Mouse (Mus musculus) heart, postnatal 10 days (tissue): ENCODE measurements at regions not wholly inside any gene's neighbourhood (a gene's known extent, or its start where the extent isn't known, plus 50 kb on each side); places are given as distances from the start of the nearest gene placed in this dataset.
"Not testable (repeated sequence)": the region's sequence is repeated elsewhere in the genome, so short reads cannot be mapped to it uniquely, and the experiment has no call there.

Experiments used
- DNase-seq, 2 experiments: peaks; one replicate each; pipeline ENCODE4 v3.0.0; 2021
- intact Hi-C: fragments of 180-260 bp; cut with DNase I; formaldehyde crosslinking; loops from one replicate; pipeline ENCODE4 v1.15.1; 2025

DNA sequence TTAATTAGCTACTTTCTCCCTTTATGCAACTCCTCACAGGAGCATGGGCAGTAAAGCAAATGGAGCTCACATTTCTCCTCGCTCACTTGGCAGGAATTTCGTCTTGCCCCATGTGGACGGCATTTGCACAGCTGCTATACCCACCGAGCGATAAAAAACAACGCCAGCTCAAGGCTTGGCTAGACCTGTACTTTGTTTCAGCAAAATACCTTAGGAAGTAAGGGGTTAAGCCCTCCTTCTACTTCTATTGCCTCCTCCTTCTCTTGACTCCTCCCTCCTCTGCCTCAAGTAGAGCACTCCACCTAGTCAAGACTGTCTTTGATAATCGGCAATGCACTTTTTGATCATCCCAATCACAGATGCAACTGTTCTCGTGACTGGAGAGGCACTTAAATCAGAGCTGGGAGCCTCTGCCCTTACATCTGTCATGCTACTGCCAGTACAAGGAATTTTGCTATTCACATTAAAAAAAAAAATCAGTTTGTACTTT is 168.4 kb downstream of the Enc1 start:
- no peak for DNase-seq
- intact Hi-C loops, result no loop called here

DNA sequence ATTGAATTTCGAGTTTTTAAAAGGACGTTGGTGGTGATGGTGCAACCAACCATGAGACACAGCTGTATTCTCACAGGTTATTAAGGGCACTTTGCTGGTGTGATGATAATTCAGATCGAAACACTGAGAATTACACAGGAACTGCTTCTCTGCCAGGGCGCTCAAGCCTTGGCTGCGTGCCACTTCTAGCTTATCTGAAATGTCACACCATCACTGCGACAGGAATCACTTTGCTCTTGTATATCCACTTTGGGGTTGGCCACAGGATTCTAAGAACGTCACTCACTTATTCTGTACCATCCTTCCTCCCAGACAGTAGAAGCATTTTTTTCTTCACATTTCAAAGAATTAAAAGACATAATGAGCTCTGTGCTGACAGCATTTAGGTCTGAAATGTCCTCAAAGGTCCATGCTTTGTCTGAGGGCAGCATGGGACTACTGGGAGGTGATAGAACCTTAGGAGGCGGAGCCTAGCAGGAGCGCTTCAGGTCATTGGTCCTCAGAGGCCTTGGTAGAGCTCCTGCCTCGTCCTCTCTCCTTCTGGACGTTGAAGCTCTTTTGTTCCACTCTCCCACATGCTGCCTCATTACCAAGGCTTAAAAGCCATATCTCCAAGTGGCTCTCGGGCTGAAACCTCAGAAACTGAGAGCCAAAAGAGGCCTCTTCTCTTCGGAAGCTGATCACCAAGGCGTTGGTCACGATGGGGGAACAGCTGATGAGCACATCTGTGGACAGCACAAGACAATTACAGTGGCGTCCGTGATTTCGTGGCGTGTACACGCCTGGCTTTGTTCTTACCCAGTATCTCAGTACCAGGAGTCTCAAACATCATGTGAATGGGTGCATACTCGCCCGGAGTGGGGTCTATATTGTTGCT is 167.7 kb downstream of the Enc1 start:
- intact Hi-C loops, result no loop called here
- peak; percentile 26 to 27 for DNase-seq

DNA sequence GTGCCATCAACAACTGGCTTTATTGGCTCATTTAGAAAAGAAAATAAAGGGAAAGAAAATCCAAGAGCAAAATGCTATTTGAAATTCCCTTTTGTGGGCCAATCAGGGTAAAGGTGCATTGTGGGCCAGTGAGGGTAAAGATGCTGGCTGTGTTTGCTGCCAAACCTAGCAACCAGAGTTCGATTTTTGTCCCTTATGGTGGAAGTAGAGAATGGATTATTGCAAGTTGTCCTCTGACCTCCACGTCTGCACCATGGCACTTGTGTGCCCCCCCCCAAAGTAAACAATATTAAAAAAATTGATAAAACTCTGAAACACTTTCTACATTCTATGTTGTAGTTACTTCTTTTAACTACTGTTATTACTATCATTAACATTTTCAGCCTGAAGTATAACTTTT is 166.9 kb downstream of the Enc1 start:
- DNase-seq, result no peak
- intact Hi-C loops, result no loop called here

DNA sequence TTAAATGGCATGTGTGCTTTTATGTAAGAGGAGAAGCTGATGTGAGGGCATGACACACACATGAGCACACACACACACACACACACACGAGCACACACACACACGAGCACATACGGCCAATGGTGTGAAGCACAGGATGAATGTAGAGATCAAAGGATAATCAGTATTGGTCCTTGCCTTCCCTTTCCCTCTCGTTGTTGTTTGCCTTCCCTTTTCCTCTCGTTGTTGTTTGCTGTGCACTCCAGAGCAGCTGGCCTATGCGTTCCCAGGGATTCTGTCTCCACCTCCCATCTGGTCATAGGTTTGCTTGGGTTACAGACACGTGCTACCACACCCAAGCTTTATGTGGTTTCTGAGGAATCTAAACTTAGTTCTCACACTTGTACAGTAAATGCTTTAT is 165.8 kb downstream of the Enc1 start:
- DNase-seq, result no peak
- intact Hi-C loops, result no loop called here

DNA sequence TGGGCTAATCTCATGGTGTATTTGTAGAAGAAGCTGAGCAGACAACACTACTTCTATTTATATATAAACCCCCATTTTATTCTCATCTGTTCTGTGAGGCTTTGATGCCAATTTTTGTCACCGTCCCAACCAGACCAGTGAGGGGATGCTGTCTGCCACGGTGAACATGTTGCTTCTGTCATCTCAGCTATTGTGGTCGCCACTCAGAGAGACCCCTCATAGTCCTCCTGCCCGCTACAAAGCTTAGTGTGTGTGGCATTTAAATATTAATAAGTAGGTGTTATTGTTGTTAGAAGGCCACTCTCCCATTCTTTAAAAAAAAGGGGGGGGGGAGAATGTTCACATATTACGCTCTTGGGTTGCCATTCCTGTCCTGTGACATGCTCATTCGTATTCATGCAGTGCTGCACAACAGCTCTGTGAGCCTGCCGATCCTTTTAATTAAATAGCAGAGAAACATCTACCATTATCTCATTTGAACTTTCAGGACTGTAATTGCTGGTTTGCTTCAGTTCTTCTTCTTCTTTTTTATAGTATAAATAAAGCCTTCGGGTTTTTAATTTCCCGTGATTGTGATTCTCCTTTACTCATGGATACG is 161.4 kb downstream of the Enc1 start:
- no peak for DNase-seq

DNA sequence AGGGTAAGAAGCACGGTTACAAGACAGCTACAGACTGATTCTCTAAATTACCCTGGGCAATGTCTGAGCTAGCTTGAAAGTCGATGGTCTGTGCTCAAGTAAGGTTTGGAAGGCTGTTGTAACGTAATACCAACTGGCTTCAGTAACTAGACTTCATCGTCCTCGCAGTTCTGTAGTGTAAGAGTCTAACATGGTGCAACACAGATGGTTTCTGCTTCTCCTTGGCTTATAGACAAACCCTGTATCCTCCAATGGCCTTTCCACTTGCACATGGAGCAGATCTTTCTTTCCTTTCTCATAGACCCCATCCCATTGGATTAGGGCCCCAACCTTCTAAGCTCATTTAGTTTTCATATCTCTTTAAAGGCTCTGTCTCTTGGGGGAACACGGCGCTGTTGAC is 160.7 kb downstream of the Enc1 start:
- no peak for DNase-seq
- intact Hi-C loops, result no loop called here

More for the DNA sequence above, 161.4 kb downstream of the Enc1 start:
- intact Hi-C loops, result no loop called here

DNA sequence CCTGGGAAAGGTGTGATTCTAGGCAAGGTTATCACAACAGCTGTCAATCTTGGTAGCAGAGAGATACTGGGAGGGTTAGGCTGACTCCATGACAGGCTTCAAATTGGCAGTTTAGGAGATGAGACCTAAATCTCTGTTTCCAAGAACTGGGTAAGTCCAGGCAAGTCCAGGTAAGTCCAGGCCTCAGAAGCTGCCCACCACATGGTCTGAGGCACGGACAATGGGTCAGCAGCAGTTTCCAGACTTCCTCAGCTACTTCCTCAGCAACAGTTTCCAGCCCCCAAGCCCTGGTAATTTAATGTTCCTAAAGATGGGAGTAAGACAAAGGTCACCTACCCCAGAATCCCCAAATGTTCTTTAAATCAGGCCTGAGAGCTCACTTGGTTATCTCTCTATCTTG is 157.1 kb downstream of the Enc1 start:
- DNase-seq, result no peak
- intact Hi-C loops, result no loop called here

DNA sequence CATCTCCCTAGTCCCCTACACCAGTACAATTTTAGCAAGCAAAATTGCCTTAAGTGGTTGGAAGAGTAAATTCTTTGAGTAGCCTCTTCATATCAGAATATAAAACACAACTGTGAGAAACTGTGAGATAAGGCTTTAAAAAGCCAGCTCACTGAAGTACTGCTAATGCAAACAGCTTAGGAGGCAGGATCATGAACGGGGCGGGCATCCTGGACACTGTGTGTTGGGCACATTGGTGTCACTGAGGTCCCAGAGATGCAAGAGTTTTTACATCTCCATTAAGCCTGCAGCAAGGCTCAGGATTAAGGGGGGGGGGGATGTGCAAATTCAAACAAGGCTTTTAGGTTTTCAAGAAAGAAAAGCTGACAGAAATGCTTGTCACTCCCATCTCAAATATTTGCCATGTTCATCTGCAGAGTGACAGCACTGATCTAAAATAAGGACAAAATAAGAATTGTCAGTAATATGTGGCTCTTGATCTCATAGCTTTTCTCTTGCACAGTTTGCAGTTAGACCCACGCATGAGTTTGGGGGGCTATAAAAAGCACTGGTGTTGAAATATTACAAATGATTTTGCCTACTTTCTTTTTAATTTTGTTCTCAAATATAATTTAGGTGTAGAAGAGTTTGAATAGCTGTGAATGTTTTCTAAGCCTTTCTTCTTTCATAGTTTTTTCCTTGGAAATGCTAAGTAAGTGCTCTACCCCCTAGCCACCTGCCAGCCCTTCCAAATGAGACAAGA is 156.2 kb downstream of the Enc1 start:
- intact Hi-C loops, result no loop called here

DNA sequence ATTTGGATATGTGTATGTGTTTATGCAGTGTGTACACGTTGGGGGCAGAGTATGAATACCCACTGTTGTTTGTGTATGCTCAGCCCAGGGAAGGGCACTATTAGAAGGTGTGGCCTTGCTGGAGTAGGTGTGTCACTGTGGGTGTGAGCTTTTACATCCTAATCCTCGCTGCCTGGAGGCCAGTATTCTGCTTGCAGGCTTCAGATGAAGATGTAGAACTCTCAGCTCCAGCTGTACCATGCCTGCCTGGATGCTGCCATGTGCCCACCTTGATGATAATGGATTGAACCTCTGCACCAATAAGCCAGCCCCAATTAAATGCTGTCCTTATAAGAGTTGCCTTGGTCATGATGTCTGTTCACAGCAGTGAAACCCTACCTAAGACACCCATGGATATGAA is 155.4 kb downstream of the Enc1 start:
- intact Hi-C loops, DNase-seq: not testable (repeated sequence)

More for the DNA sequence above, 156.2 kb downstream of the Enc1 start:
- no peak for DNase-seq

DNA sequence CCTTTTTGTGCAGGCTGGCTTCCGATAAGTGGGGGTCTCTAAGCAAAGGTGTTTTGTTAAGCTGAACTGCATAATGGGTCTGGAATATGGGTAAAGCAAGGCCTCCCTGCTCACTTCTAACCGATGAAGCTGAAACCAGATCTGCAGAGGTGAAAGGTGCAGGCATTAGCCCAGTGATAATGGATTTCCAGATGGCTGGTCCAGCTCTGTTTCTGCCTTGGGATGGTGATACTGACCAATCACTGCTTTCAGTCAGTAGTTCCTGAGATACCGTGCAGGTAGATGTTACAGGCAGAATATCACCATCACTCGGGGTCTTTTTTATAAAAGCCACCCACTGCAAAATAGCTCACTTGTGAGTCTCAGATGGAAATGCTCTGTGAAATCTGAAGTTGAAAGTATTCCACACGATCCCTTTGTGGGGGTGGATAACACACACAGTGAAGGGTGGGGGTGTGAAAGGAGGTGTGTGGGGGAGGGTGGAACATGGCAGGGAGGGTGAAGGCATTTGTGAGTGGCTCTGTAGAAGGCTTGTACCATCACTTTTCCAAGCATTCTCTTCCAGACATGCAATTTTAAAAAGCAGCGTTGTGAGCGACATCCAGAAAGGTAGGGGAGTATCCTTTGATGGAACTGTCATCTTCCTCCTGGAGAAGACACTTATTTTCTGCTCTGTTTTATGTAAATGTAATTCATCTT is 154.0 kb downstream of the Enc1 start:
- intact Hi-C loops, result loop anchor here (5.0 kb wide), 1 partner anchor 153 kb away; the partner anchor contains the start of gene Enc1
- DNase-seq, result no peak

DNA sequence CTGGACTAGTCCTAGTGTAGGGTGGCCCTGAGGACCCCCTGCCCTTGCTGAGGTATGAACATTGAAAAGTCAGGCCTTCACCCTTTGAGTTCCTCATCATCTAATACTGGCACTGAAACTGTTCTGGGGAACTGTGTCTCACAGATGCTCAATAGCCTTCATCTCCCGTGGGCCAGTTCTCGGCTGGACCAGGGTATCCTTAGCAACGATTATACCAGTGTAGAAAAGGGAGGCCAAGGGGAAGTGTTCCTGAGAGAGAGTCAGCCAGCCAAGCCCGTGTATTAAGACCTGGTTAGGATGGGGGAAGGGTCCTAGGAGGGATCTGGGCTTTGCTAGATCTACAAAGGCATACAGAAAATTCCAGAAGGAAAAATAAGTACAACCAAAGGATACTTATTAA is 153.2 kb downstream of the Enc1 start:
- intact Hi-C loops, result loop anchor here (5.0 kb wide), 1 partner anchor 152 kb away; the partner anchor contains the start of gene Enc1
- no peak for DNase-seq

DNA sequence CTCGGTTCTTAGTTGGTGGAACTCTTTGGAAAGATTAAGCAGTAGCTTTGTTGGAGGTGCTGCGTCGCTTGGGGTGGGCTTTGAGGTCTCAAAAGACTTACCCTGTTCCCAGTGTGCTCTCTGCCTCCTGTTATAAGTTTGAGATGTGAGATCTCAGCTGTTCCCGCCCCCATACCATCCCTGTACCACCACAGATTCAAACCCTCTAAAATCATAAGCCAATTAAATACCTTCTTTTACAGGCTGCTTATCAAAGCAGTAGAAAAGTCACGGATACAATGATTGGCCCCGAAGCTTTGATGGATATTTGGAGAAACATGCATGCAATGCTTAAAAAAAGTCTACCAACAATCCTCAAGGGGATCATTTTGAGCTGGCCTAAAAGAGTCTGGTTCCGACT is 152.6 kb downstream of the Enc1 start:
- intact Hi-C loops, result loop anchor here (5.0 kb wide), 1 partner anchor 151 kb away; the partner anchor contains the start of gene Enc1
- no peak for DNase-seq

DNA sequence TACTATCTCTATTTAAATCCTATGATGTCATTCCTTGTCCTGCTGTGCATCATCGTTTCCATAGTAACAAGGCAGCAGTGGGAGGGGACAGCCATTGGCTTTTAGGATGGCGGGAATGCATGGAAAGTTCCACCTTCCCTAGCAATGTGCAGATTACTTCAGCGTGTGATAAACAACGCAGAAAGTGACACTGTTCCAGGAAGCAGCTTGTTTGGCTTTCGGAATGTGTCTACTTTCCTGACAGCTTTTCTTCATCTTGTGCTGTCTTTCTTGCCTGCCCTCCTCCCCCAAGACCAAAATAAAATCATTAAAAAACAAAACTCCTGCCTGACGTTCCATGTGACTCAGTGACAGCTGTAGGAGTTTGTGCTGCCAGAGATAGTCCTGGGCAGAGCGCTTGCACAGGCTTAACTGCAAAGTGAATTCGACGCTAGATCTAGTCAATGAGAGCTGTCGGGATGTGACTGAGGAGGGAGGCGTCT is 149.6 kb downstream of the Enc1 start:
- peak; percentile 65 to 74 for DNase-seq
- intact Hi-C loops, result loop anchor here (5.0 kb wide), 1 partner anchor 148 kb away; the partner anchor contains the start of gene Enc1

DNA sequence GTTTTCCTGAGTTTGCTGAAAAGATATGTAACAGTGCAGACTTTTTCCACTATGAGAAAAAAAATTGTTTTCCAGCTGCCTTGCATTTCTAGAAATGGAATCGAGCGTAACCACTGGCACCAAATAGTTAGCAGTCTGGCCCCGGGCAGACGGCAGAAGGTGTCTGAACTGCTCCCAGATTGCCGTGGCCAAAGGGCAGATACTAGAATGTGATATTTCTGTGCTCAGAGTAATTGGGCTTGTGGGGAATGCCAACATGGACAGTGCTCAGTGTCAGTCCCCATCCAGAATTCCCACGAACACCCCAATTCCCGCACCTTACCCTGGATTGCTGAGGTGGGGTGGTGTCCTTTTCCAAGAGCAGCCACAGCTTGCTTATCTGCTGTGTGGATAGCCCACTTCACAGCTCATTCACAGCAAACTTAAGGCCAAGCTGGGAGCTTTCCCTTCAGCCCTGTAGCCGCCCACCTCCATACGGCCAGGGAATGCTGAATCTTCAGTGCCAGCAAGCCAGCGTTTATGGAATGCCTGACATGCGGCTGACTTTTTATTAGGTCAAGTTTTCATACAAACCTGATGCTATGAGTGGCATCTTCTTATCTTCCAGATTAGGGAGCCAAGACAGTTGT is 148.1 kb downstream of the Enc1 start:
- intact Hi-C loops, result no loop called here
- DNase-seq, result peak in 1 of 2 experiments; percentile 20

DNA sequence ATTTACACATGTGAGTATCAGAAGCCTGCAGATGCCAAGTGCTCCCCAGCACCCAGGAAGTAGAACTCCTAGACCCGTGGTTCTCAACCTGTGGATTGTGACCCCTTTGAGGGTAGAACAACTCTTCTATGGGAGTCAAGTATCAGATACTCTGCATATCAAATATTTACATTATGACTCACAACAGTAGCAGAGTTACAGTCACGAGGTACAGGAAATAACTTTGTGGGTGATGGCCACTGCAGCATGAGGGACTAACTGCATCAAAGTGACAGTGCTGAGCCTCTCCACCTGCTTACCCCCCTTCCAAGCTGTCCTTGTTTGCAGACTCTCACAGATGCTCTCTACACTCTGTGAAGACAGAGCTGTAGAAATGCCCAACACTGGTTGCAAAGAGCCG is 145.6 kb downstream of the Enc1 start:
- DNase-seq, result no peak
- intact Hi-C loops, result no loop called here

DNA sequence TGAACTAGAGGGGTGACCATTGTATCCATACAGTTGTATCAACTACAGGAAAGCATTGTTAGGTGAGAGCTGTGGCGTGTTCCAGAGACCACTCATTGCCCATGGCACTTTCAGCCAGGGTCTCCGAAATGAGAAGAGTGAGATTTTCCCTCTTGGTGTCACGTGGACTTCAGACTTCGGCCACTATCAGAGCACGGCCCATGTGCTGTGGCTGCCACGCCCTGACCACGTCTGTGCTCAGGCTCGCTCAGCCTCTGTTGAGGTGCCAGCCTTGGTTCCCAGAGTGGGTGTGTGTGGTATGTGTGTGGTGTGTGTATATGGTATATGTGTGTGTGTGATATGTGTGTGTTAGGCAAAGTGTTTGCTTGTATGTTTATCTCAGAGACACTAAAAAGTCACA is 144.6 kb downstream of the Enc1 start:
- intact Hi-C loops, result no loop called here
- no peak for DNase-seq

DNA sequence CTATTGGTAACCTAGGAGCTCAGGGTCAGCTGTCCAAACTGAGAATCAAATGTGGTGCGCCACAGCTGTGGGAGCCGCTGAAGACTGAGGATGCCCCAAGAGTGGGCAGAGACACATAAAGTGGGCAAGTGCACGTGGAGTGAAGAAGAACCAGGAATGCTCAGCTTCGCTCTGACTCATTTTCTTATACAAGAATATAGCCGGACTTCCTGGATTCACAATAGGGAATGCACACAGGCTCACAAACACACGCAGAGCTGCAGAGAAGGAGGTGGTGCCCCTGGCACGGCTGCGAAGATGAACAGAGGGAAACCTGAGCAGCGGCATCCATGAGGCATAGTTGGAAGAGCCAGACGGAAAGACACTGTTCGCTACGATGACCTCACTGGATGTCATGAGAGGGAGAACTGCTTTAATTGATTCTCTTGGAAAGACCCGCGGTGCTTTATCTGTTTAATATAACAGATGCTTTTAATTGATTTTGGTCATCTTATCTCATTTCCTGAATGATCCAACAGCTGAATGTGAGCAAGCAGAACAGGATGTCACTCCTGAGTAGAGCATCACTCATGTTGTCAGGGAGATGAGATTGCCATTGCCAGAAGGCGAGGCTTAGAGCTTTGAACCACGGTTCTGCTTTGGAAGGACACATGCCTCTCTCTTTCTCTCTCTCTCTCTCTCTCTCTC is 143.3 kb downstream of the Enc1 start:
- peak in 1 of 2 experiments; percentile 11 for DNase-seq
- intact Hi-C loops, result no loop called here

DNA sequence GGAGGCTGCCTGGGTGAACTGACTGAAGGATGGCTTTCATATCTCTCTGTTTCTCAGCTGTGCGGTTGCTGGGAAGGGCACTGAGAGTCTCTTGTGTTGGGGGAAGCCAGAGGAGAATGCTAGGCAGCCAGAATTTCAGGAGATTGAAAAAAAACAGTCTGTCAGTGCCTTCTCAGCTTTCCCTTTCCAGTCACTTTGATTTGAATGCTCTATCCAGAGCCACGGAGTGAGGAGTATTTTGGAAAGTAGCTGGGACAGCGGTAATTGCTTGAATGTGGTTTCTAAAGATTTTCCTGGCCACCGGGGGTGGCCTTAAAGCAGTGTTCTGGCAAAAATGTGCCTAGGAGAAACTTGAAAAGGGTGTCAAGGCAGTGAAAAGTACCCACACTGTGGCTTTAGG is 142.4 kb downstream of the Enc1 start:
- DNase-seq, result no peak
- intact Hi-C loops, result no loop called here

DNA sequence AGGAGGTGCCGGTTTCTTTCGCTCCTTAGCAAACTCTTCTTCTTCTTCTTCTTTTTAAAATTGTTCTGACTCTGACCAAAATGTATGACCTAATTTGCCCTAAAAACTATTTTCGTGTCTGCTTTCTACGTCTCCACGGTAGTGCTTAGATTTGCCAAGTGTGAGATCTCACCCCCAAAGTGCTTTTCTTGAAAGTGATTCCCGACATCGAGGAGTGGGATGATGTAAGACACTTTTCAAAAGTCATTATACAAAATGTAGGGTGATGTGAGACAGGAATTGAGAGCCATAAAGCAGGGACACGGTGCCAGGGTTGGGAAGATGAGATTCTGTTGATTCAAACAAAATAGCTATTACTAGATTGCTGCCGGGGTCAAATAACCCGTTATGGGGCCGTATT is 139.5 kb downstream of the Enc1 start:
- DNase-seq, result no peak
- intact Hi-C loops, result no loop called here

DNA sequence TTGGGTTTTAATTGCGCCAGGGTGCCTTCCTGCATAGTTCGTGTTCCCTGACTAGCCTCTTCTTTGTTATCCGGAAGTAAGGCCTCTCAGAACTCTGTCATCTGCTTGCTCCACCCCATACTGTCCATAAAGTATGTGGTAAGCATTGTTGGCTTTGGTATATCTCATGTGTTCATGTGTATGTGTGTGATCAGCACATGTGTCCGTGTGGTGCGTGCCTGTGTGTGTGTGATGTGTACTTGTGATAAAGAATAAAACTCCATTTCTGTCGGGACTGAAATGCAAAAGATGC is 135.3 kb downstream of the Enc1 start:
- intact Hi-C loops, result no loop called here
- DNase-seq, result no peak
